Mouse (Mus musculus) liver, embryonic 13.5 days (tissue): ENCODE data around the gene Ppfibp1. TPM values are rescaled to one million over a fixed set of nuclear protein-coding genes. Genes with fewer than 3 reads are reported as not detected.

Experiments used
- ATAC-seq: fragments of 200-750 bp; cut with Nextera tagmentation; 2 replicates; pipeline ENCODE4 v1.8.0; 2017; ENCODE audit warnings: low read depth, mild to moderate bottlenecking, moderate number of reproducible peaks, moderate library complexity
- DNase-seq: peaks from one replicate; pipeline ENCODE4 v3.0.0; 2022
- H3K27ac ChIP-seq: fragments of 300-500 bp; sonication (generic); 2 replicates; pipeline ENCODE4 v1.5.1; 2015; ENCODE audit warnings: moderate library complexity, mild to moderate bottlenecking, inconsistent platforms
- H3K27me3 ChIP-seq: fragments of 300-500 bp; sonication (generic); 2 replicates; pipeline ENCODE4 v1.6.1; 2015; ENCODE audit warnings: mild to moderate bottlenecking, inconsistent platforms
- H3K36me3 ChIP-seq: fragments of 300-500 bp; sonication (generic); 2 replicates; pipeline ENCODE4 v1.6.1; 2015; ENCODE audit warnings: mild to moderate bottlenecking, inconsistent platforms
- H3K4me1 ChIP-seq: fragments of 300-500 bp; sonication (generic); replicated peaks from 2 replicates; pipeline ENCODE4 v1.6.1; 2015; ENCODE audit warnings: inconsistent platforms
- H3K4me2 ChIP-seq: fragments of 300-500 bp; sonication (generic); 2 replicates; pipeline ENCODE4 v1.6.1; 2015; ENCODE audit warnings: inconsistent platforms, mild to moderate bottlenecking, moderate library complexity
- H3K4me3 ChIP-seq: fragments of 300-500 bp; sonication (generic); replicated peaks from 2 replicates; pipeline ENCODE4 v1.5.1; 2015; ENCODE audit warnings: mild to moderate bottlenecking, inconsistent platforms
- H3K9ac ChIP-seq: fragments of 300-500 bp; sonication (generic); 2 replicates; pipeline ENCODE4 v1.6.1; 2015; ENCODE audit warnings: mild to moderate bottlenecking, inconsistent platforms
- H3K9me3 ChIP-seq: fragments of 300-500 bp; sonication (generic); replicated peaks from 2 replicates; pipeline ENCODE4 v1.6.1; 2016; ENCODE audit warnings: inconsistent platforms
- WGBS: fragments of 180-500 bp; shearing (Covaris S2); methylation state at CpG from one replicate; pipeline ENCODE4 v1.1.7; 2015; ENCODE audit not compliant: insufficient replicate concordance; 5-methylcytosine and 5-hydroxymethylcytosine counted together
- polyA plus RNA-seq: library from polyadenylated mRNA; unstranded; fragments of >200 nt; fragmentation: Nextera tagmentation; extraction: Ambion mirVana; gene quantifications from 2 replicates; pipeline ENCODE4 v1.2.1, GENCODE M21; 2015

Ppfibp1 gene
- polyA plus RNA-seq, 1 experiment from 2014 or later = 9.0 TPM

- H3K4me1 ChIP-seq = peaks cover 46% of the 10 kb centered on the region
- no peak overlapping the region for H3K4me3 ChIP-seq
- peak overlapping the region; percentile 3; the same call in 1 of the 2 replicates for H3K9ac ChIP-seq
- ATAC-seq (peak; percentile 86), DNase-seq (peak; percentile 36)
- H3K27ac ChIP-seq = peak overlapping the region; percentile 71
- H3K4me2 ChIP-seq = 0 out of 2 replicates have a peak overlapping the region, but pooled peaks have one; percentile 12
- no peaks in the 10 kb centered on the region for H3K27me3 ChIP-seq
- no peaks in the 10 kb centered on the region for H3K36me3 ChIP-seq
- no peaks in the 10 kb centered on the region for H3K9me3 ChIP-seq
- WGBS = 22% methylated on average over 6 of the region's 6 CpGs
These were observed 73.7 kb downstream of the Ppfibp1 start for GRCm38 (mm10) chr6:146961832-146962481.

DNA sequence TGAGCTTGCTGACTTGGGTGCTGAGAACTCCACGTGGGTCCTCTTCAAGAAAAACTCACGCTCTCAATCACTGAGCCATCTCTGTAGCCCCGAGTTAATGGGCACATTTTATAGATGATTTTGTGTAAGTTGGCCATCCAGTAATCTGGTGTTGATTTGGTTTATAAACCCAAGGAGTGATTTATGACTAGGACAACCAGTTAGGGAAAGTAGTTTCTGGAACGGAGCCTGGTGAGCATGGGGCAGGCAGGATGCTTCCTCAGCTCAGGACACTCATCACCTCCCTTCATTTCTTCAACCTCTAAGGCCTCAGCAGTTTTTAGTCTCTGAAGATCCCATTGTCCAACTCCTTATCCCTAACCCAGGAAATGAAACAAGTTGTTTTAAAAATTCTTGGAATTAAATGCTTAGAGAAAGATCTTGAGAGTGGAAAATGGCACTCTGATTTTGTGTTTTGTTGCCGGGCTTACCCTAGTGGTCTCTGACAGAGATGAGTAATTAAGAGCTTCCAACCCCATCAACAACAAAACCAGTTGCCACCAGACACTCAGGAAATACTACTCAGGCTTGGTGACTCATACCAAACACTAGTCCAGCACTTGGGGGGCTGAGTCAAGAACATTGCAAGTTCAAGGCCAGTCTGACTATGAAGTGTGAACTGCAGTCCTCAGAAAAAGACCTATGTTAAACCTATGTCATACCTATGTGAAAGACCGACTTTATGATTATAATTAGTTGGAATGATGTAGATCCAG, 75.3 kb downstream of the Ppfibp1 start:
- Histone ChIP-seq H3K27me3 (no peaks in the 10 kb centered on the region), H3K4me3 (no peak overlapping the region), H3K4me2 (no peak overlapping the region), H3K36me3 (no peaks in the 10 kb centered on the region), H3K9me3 (no peaks in the 10 kb centered on the region), H3K9ac (no peak overlapping the region), H3K27ac (no peak overlapping the region), H3K4me1 (peaks cover 46% of the 10 kb centered on the region)
- DNase-seq = no peak
- no peak for ATAC-seq
- WGBS = 69% methylated on average over 6 of the region's 6 CpGs

GRCm38 (mm10) chr6:146965139-146965772, 77.0 kb downstream of the Ppfibp1 start:
- H3K27me3 ChIP-seq = no peaks in the 10 kb centered on the region
- H3K36me3 ChIP-seq = no peaks in the 10 kb centered on the region
- no peaks in the 10 kb centered on the region for H3K9me3 ChIP-seq
- no peak overlapping the region for H3K4me2 ChIP-seq
- H3K27ac ChIP-seq = no peak overlapping the region
- no peak overlapping the region for H3K9ac ChIP-seq
- no peak overlapping the region for H3K4me3 ChIP-seq
- ATAC-seq (no peak), DNase-seq (no peak)
- WGBS = 88% methylated on average over 13 of the region's 13 CpGs
- peaks cover 35% of the 10 kb centered on the region for H3K4me1 ChIP-seq

DNA sequence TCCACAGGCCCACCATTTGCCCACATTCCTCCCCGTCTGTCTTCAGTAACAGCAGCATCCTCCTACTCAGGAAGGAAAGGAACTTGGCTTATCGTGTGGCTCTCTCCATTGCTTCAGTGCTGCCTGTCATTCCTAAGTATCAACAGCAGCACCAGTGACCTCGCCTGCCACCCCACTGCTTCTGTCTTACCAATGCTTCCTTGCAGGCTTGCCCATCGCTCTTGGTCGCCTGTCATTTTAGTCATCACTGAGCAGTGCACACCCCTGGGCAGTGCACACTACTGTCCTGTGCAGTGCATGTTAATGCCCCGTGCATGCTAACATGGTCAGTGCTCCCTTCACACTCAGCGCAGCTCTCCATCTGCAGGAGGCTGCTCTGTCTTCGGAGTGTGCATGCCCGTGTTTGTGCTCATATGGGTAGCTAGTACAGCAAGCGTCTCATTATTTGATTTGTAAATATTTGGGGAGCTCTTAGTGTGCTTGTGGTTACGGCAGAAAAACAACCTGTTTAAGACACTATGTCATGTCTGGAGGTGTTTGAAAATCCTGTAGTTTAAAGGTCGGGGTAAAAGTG, 78.2 kb downstream of the Ppfibp1 start:
- Histone ChIP-seq H3K27me3 (no peaks in the 10 kb centered on the region), H3K27ac (no peak overlapping the region), H3K9me3 (no peaks in the 10 kb centered on the region), H3K4me3 (no peak overlapping the region), H3K4me2 (no peak overlapping the region), H3K9ac (no peak overlapping the region), H3K4me1 (peaks cover 22% of the 10 kb centered on the region), H3K36me3 (no peaks in the 10 kb centered on the region)
- no peak for DNase-seq
- 60% methylated on average over 12 of the region's 12 CpGs for whole genome bisulfite sequencing
- no peak for ATAC-seq

GRCm38 (mm10) chr6:146967836-146968235, 79.5 kb downstream of the Ppfibp1 start:
- no peaks in the 10 kb centered on the region for H3K36me3 ChIP-seq
- no peak overlapping the region for H3K4me3 ChIP-seq
- H3K4me1 ChIP-seq = peaks cover 10% of the 10 kb centered on the region
- no peak overlapping the region for H3K27ac ChIP-seq
- no peak overlapping the region for H3K4me2 ChIP-seq
- 65% methylated on average over 6 of the region's 6 CpGs for WGBS
- H3K27me3 ChIP-seq = no peaks in the 10 kb centered on the region
- ATAC-seq (no peak), DNase-seq (no peak)
- no peaks in the 10 kb centered on the region for H3K9me3 ChIP-seq
- no peak overlapping the region for H3K9ac ChIP-seq

DNA sequence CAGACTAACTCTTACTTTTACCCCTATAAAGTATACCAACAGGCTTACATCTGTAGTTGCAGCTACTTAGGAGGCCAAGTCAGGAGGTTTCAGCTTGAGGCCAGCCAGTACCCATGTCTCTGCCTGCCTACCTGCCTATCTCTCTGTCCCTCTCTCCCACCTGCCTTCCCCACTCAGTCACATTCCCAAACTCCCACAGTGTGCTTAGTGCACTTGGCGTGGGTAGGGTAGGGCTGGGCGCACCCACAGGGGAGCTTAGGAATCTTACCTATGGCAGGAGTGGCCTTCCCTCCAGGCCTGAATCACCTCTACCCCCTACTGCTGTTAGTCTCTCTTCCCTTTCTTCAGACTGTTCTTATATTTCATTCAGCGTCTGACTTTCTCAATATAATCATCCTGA, 82.5 kb downstream of the Ppfibp1 start:
- ATAC-seq (no peak), DNase-seq (no peak)
- no peaks in the 10 kb centered on the region for H3K9me3 ChIP-seq

DNA sequence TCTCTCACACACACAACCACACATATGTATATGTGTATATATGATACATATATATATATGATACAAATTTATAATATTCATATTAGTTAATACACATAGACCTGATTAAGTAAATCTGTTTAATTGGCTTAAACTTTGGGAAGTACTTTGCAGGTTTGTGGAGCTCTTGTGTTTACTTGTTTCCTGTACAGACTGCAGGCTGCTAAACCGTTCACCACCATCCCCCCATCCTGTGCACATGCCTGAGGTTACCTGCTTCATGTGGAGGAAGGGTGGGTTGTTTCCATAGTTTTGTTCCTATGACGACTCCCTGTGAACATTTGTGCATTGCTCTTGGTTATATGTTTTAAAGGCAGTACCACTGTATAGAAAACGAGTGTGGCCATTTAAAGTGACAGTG, 83.1 kb downstream of the Ppfibp1 start:
- ATAC-seq = no peak
- Histone ChIP-seq H3K9me3 (no peaks in the 10 kb centered on the region), H3K27me3 (no peaks in the 10 kb centered on the region), H3K27ac (no peak overlapping the region), H3K36me3 (no peaks in the 10 kb centered on the region), H3K9ac (no peak overlapping the region), H3K4me1 (peaks cover 9% of the 10 kb centered on the region), H3K4me2 (no peak overlapping the region), H3K4me3 (no peak overlapping the region)
- WGBS = 50% methylated on average over 3 of the region's 3 CpGs
- no peak for DNase-seq

More for the DNA sequence above, 82.5 kb downstream of the Ppfibp1 start:
- Histone ChIP-seq H3K4me3 (no peak overlapping the region), H3K9ac (no peak overlapping the region), H3K4me2 (no peak overlapping the region), H3K27me3 (no peaks in the 10 kb centered on the region), H3K27ac (no peak overlapping the region), H3K36me3 (no peaks in the 10 kb centered on the region), H3K4me1 (peaks cover 14% of the 10 kb centered on the region)
- WGBS = 67% methylated on average over 3 of the region's 3 CpGs

DNA sequence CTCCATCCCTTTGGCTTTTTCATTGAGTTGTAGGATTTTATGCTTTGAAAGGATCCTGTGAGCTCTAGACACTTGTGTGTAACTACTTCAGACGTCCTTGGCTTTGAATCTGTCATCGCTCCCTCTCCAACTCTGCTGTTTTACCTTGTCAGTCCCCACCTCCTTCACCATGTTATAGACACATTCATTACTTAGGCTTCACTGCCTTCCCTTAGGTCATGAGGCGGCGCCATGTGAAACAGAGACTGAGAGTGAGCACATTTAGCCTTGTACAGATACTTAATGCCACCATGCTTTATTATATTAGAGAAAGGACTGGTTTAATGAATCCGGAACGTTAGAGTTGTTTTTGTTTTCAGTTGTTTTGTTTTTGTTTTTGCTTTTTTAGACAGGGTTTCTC, 83.7 kb downstream of the Ppfibp1 start:
- DNase-seq = no peak

GRCm38 (mm10) chr6:146972740-146973139, 84.5 kb downstream of the Ppfibp1 start:
- Histone ChIP-seq H3K27ac (no peak overlapping the region), H3K9me3 (no peaks in the 10 kb centered on the region), H3K4me2 (no peak overlapping the region), H3K4me3 (no peak overlapping the region), H3K9ac (no peak overlapping the region), H3K27me3 (no peaks in the 10 kb centered on the region), H3K4me1 (0 out of 2 replicates have a peak, but pooled peaks cover 5% of the 10 kb centered on the region), H3K36me3 (no peaks in the 10 kb centered on the region)
- ATAC-seq (no peak), DNase-seq (no peak)
- WGBS = 31% methylated on average over 1 of the region's 1 CpGs

More for the DNA sequence above, 83.7 kb downstream of the Ppfibp1 start:
- H3K9ac ChIP-seq = no peak overlapping the region
- 77% methylated on average over 6 of the region's 6 CpGs for WGBS
- no peaks in the 10 kb centered on the region for H3K9me3 ChIP-seq
- no peak overlapping the region for H3K4me2 ChIP-seq
- ATAC-seq = no peak
- no peaks in the 10 kb centered on the region for H3K27me3 ChIP-seq
- H3K4me1 ChIP-seq = 0 out of 2 replicates have a peak, but pooled peaks cover 5% of the 10 kb centered on the region
- H3K27ac ChIP-seq = no peak overlapping the region
- no peak overlapping the region for H3K4me3 ChIP-seq
- no peaks in the 10 kb centered on the region for H3K36me3 ChIP-seq

GRCm38 (mm10) chr6:146973406-146973805, 85.1 kb downstream of the Ppfibp1 start:
- 0 out of 2 replicates have a peak, but pooled peaks cover 5% of the 10 kb centered on the region for H3K4me1 ChIP-seq
- H3K9ac ChIP-seq = no peak overlapping the region
- H3K4me2 ChIP-seq = no peak overlapping the region
- H3K9me3 ChIP-seq = no peaks in the 10 kb centered on the region
- DNase-seq = no peak
- no peak overlapping the region for H3K4me3 ChIP-seq
- no peak overlapping the region for H3K27ac ChIP-seq
- H3K27me3 ChIP-seq = no peaks in the 10 kb centered on the region
- 74% methylated on average over 2 of the region's 2 CpGs for WGBS
- H3K36me3 ChIP-seq = no peaks in the 10 kb centered on the region
- no peak for ATAC-seq

DNA sequence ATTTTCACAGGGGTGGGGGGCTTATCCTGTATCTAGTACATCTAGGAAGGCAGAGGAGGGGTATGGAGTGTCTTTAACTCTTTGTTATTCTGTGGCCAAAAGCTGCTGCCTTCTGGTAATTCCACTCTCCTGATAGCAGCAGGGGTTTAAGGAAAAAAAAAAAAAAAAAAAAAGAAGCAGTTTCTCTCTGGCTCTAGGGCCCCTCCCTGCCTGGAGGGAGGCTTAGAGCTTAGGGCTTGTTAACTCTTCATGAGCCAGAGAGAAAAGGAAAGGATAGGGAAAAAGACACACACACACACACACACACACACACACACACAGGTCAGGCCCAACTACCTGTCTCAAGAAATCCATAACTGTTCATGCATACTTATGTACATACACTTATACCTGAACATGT, 85.5 kb downstream of the Ppfibp1 start:
- ATAC-seq = no peak
- no peak overlapping the region for H3K4me2 ChIP-seq
- no peak overlapping the region for H3K27ac ChIP-seq
- H3K36me3 ChIP-seq = no peaks in the 10 kb centered on the region
- H3K9ac ChIP-seq = no peak overlapping the region
- no peak for DNase-seq
- H3K9me3 ChIP-seq = no peaks in the 10 kb centered on the region
- H3K27me3 ChIP-seq = no peaks in the 10 kb centered on the region
- no peak overlapping the region for H3K4me3 ChIP-seq
- 0 out of 2 replicates have a peak, but pooled peaks cover 5% of the 10 kb centered on the region for H3K4me1 ChIP-seq
